Mouse (Mus musculus) CH12F3 (cell line): ENCODE results near the gene Eef1b2.

Experiments
- in situ Hi-C: fragments of 300-500 bp; cut with MboI; formaldehyde crosslinking; loops from 2 replicates; pipeline ENCODE4 v1.14.3; 2020; ENCODE audit warnings: low sequenced_read_pairs

Gene Eef1b2

GRCm38 (mm10) chr1:63192306-63193065 lies 15.9 kb downstream of the Eef1b2 start:
- in situ Hi-C loops = no loop called here

DNA sequence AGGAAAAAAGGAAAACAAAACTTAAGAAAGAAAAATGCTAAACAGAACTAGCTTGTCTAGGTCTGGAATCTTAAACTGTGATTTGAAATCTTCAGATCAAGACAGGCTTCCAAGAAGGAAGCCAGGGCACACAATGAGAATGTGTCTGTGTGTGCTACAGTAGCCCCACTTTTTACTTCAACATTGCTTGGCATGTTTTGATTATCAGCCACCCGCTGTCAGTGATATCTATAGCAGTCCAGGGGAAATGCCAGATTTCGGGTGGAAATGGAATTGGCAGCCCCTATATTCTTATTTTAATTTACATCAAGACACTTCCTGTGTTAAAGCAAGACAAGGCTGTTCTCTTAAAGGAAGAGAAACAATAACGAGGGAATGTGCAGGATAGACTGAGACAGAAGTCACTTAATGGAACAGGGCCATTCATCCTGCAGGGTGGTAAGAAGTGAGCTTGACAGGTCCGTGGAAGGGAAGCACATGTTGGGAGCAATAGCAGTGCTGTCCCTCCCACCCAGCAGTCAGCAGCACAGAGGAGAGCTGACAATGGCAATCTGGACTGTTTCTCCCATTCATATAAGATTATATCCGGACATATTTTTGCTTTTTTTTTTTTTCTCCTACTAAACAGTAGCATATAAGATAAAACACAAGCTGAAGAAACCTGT lies 19.4 kb downstream of the Eef1b2 start:
- in situ Hi-C loops = no loop called here

GRCm38 (mm10) chr1:63199387-63199786 lies 22.8 kb downstream of the Eef1b2 start:
- in situ Hi-C loops = no loop called here

DNA sequence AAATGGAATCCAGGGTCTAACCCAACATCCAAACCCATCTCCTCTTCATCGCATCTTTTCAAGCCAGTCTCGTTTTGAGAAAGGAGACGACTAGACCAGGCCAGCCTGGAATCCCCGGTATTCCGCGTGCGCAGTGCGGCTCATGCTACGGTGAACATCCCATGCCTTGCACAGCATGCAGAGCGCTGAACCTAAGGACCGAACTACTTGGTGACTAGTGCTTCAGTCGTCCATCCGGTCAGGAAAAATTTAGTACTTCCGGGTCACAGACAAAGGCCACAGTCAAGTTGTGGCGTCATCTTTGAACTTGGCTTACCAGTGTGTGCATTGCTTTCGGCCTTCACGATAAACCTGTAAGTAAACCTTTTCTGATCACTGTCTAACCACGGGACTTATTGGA lies 23.7 kb downstream of the Eef1b2 start:
- in situ Hi-C loops = no loop called here

DNA sequence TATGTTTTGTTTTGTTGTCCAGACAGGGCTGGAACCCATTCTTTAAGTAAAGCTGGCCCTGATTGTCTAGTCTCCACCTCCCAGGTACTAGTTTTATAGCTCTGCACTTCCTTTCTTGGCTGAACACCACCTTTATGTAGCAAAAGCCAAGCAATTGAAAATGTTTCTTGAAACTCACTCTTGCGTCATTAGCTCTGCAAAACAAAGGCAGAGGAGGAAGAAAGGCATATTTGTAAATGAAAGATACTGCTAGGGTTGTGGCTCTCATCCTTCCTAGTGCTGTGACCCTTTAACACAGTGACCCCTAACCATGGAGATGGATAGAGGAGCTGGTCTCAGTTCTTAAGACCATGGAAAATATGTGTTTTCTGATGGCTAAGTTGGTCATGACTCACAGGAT lies 25.0 kb downstream of the Eef1b2 start:
- in situ Hi-C loops = no loop called here

DNA sequence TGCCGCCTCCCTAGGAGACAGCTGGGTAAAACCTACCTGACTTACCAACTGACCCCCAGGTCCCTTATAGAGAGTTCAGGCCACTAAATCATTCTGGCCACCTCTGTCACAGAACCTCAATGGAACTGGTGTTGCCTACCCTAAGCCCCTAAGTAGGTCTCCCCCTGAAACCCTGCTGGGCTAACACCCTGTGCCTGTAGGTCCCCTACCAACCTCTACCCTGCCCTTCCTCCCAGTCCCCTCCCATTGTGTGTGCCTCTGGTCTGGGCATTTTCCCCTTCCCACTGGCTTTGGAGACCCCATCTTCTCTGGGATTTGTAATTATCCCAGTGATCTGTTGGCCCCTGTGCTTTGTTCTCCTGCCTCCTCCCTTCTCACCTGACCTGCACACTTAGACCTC lies 26.8 kb downstream of the Eef1b2 start:
- in situ Hi-C loops = no loop called here

- in situ Hi-C loops = no loop called here
Measured at GRCm38 (mm10) chr1:63203950-63204659, 27.5 kb downstream of the Eef1b2 start.

- in situ Hi-C loops = no loop called here
Measured at GRCm38 (mm10) chr1:63204660-63205394, 28.2 kb downstream of the Eef1b2 start.

GRCm38 (mm10) chr1:63207607-63208006 lies 31.0 kb downstream of the Eef1b2 start:
- in situ Hi-C loops = no loop called here

DNA sequence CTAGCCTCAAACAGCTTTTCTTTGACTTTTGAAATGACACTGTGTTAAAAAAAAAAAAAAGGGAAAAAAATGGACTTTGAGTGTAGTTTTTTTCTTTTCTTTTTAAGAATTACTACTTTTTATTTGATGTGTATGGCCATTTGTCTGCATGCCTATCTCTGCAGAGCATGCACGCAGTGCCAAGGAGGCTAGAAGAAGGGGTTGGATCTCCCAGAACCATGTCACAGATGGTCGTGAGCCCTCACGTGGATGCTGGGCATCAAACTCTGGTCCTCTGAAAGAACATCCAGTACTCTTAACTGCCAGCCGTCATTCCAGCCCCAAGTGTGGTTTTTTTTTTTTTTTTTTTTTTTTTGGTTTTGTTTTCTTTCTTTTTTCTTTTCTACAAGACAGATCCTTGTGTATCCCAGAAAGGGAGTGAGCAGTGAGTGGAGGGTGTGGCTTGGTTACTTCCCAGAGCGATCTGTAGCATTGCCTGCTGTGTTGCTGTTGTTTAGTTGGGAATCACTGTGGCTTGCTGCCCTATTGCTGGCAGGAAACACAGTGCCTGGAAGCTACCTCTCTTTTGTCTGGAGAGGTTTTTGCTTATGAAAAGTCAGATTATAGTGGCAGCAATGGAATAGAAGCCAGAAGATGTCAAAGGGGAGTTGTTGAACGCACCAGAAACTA lies 33.4 kb downstream of the Eef1b2 start:
- in situ Hi-C loops = no loop called here

DNA sequence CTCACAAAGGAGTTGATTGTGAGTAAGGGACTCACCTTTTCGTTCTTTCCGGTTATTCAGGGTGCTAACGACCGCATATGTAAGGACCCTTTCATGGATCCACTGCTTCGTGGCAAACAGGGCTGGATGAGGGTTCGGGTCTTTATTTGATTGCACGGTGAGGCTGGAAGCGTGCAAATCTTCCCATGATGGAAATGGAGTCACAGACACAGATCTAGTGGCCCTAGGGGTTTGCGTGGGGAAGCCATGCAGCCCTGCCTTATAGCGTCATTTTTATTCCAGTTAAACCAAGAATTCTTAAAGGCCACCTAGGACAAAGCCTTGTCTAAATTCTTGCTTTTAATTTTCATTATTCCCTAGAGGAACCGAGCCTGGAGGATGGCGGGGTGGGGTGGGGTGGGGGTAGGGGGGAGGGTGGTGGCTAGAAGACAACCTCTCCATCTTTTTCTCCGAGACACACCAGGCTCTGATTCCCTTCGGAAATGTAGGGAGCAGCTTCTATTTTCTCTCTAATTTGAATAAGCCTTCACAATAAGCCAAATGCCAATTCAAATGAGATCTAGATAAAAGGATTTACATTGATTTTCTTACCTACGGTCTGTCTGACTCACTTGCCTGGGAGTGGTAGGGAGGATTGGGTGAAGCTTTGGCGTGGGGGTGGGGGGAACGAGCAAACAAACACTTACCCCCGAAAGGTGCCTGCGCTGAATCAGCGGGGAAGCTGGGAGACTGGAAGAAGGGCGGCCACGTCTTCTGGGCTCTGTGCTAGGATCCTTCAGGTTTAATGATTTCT lies 37.0 kb downstream of the Eef1b2 start:
- in situ Hi-C loops = no loop called here

- in situ Hi-C loops = no loop called here
Measured at GRCm38 (mm10) chr1:63214271-63214558, 37.6 kb downstream of the Eef1b2 start, which contains the start of gene Gpr1. Gpr1 (minus strand) TSS chr1:63214543.

- in situ Hi-C loops = no loop called here
Measured at GRCm38 (mm10) chr1:63214631-63215030, 38.0 kb downstream of the Eef1b2 start.

DNA sequence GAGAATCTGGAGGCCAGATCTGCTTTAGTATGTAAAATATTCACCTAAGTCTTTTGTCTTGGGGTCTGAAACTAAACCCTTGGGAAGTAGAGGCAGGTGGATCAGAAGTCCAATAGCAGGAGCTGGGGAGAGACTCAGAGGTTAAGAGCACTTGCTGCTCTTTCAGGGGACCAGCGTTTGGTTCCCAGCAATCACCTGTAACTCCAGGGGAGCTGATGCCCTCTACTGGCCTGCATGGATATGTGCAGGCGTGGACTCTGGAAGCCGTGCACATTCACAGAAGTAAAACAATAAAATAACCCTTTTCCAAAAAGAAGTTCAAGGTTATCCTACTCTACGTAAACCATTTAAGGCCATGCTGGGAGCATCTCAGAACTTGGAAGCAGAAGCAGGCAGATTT lies 42.7 kb downstream of the Eef1b2 start:
- in situ Hi-C loops = no loop called here

- in situ Hi-C loops = no loop called here
Measured at GRCm38 (mm10) chr1:63225009-63225408, 48.4 kb downstream of the Eef1b2 start.

DNA sequence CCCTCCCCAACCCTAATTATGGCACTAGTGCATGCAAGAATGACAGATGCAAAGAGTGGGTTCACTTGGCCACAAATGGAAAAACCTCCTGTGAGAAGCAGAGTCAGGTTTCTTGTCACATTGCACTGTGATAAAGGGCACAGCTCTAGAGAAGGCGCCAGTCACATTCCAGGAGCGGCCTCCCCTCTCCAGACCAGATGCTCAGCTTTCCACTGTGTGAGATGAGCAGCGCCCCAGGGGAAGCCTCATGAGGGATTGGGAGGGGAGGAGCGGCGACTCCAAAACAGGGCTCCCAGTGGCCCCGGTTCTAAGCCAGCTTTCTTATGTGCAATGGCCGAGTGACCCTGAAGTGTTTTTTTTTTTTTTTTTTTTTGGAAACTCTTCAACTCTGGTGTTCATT lies 49.3 kb downstream of the Eef1b2 start:
- in situ Hi-C loops = no loop called here

- in situ Hi-C loops = no loop called here
Measured at GRCm38 (mm10) chr1:63227241-63227640, 50.6 kb downstream of the Eef1b2 start.
